Mouse (Mus musculus) embryo, embryonic 10.5 days (tissue): ENCODE measurements around the gene Ak8.

Experiments
- DNase-seq: peaks from one replicate; pipeline ENCODE4 v3.0.0-alpha.2; 2015; ENCODE audit warnings: low spot score

Gene Ak8

GRCm38 (mm10) chr2:28737112-28737511, 37.1 kb downstream of the Ak8 start:
- no peak for DNase-seq

GRCm38 (mm10) chr2:28740159-28740558, 40.2 kb downstream of the Ak8 start:
- no peak for DNase-seq

GRCm38 (mm10) chr2:28742701-28743100, 42.7 kb downstream of the Ak8 start:
- no peak for DNase-seq

- DNase-seq = no peak
These were observed 46.8 kb downstream of the Ak8 start for GRCm38 (mm10) chr2:28746682-28747332.

- DNase-seq = no peak
These were observed 47.7 kb downstream of the Ak8 start for GRCm38 (mm10) chr2:28747705-28748104.

GRCm38 (mm10) chr2:28751186-28751585, 51.2 kb downstream of the Ak8 start:
- DNase-seq = peak; percentile 69

GRCm38 (mm10) chr2:28751658-28752057, 51.7 kb downstream of the Ak8 start:
- DNase-seq = peak; percentile 43

GRCm38 (mm10) chr2:28752388-28752787, 52.4 kb downstream of the Ak8 start:
- no peak for DNase-seq

GRCm38 (mm10) chr2:28755451-28755850, 55.5 kb downstream of the Ak8 start:
- peak; percentile 92 for DNase-seq

GRCm38 (mm10) chr2:28756201-28756600, 56.2 kb downstream of the Ak8 start:
- DNase-seq = peak; percentile 86

GRCm38 (mm10) chr2:28759441-28759840, 59.5 kb downstream of the Ak8 start:
- DNase-seq = no peak

GRCm38 (mm10) chr2:28766590-28766989, 66.6 kb downstream of the Ak8 start:
- no peak for DNase-seq

GRCm38 (mm10) chr2:28767041-28767440, 67.1 kb downstream of the Ak8 start:
- DNase-seq = no peak

GRCm38 (mm10) chr2:28770697-28771096, 70.7 kb downstream of the Ak8 start:
- peak; percentile 40 for DNase-seq

- no peak for DNase-seq
These were observed 74.1 kb downstream of the Ak8 start for GRCm38 (mm10) chr2:28774073-28774472.

GRCm38 (mm10) chr2:28776728-28777127, 76.8 kb downstream of the Ak8 start:
- no peak for DNase-seq

GRCm38 (mm10) chr2:28780001-28780782, 80.2 kb downstream of the Ak8 start:
- no peak for DNase-seq

GRCm38 (mm10) chr2:28781310-28781709, 81.3 kb downstream of the Ak8 start:
- DNase-seq = no peak

- DNase-seq = no peak
These were observed 86.5 kb downstream of the Ak8 start for GRCm38 (mm10) chr2:28786355-28787066.

GRCm38 (mm10) chr2:28787067-28787619, 87.2 kb downstream of the Ak8 start:
- no peak for DNase-seq

- DNase-seq = peak; percentile 90
These were observed 93.1 kb downstream of the Ak8 start for GRCm38 (mm10) chr2:28792931-28793610.

- no peak for DNase-seq
These were observed 94.7 kb downstream of the Ak8 start for GRCm38 (mm10) chr2:28794623-28795022.
